Mouse (Mus musculus): Measurements from ENCODE around the gene Bag2. TPM values are rescaled to one million over a fixed set of nuclear protein-coding genes. Genes with fewer than 3 reads are reported as not detected.

Gene Bag2
- polyA plus RNA-seq (2012; rRNA removed; ENCODE audit: low replicate concordance) = 13.1 and 20.1 TPM in 2 replicates

GRCm38 (mm10) chr1:33757491-33758041 lies at the start of gene Bag2:
TSS of gene Bag2 (minus strand) at chr1:33757795.

GRCm38 (mm10) chr1:33719733-33720225 lies 37.8 kb downstream of the Bag2 start, which contains the start of gene Rab23:
TSS of gene Rab23 (plus strand) at chr1:33719887.

Other genes with a start within 250 kb of the Bag2 start
- 2.3 and 4.4 TPM in 2 replicates for gene Prim2, start 88.0 kb downstream of the Bag2 start, polyA plus RNA-seq (2012; rRNA removed; ENCODE audit: low replicate concordance)
- 6.1 and 10.2 TPM in 2 replicates for gene Rab23, start 37.9 kb downstream of the Bag2 start, polyA plus RNA-seq (2012; rRNA removed; ENCODE audit: low replicate concordance)
- 4.1 and 10.0 TPM in 2 replicates for gene Zfp451, start 56.8 kb upstream of the Bag2 start, polyA plus RNA-seq (2012; rRNA removed; ENCODE audit: low replicate concordance)
- gene Bend6, start 150.0 kb upstream of the Bag2 start, polyA plus RNA-seq (2012; rRNA removed; ENCODE audit: low replicate concordance) = 0.29 and 0.86 TPM in 2 replicates
- gene Dst, start 150.4 kb upstream of the Bag2 start, polyA plus RNA-seq (2012; rRNA removed; ENCODE audit: low replicate concordance) = 38.6 and 38.9 TPM in 2 replicates

Measured in mammary gland, adult 2 months (tissue).